Mouse (Mus musculus): ENCODE measurements around the gene Manf. TPM values are rescaled to one million over a fixed set of nuclear protein-coding genes. Genes with fewer than 3 reads are reported as not detected.

Manf gene
- polyA plus RNA-seq, 1 experiment, result 82.2 TPM

DNA sequence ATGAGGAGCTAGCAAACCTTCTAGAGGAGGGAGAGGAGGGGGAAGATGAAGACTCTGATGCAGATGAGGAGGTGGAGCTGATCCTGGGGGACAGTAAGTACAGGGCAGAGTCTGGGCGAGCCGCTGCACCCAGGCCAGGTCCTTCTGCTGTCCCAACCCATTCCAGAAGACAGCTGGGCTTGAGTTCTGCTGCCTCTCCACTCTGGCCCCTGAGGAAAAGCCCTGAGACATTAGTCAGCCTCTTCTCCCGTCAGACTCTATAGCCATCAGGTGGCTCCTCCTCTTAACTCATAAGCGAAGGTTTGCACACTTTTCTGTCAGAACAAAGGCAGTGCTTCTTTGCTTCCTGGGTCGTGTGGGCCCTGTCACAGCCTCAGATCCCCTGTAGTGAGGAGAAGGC, 17.6 kb downstream of the Manf start:
- TF ChIP-seq POLR2A (IDR thresholded peaks at IDR 0.05; ENCODE audit: control insufficient read depth, low read depth, low read length), result no peak
- no peak for TF ChIP-seq CTCF (IDR thresholded peaks at IDR 0.05; ENCODE audit: control insufficient read depth, insufficient read depth, insufficient replicate concordance, low read depth, low read length)
- H3K27me3 ChIP-seq (ENCODE audit: control insufficient read depth, insufficient read depth, low read length), result no peaks in the 10 kb centered on the region

DNA sequence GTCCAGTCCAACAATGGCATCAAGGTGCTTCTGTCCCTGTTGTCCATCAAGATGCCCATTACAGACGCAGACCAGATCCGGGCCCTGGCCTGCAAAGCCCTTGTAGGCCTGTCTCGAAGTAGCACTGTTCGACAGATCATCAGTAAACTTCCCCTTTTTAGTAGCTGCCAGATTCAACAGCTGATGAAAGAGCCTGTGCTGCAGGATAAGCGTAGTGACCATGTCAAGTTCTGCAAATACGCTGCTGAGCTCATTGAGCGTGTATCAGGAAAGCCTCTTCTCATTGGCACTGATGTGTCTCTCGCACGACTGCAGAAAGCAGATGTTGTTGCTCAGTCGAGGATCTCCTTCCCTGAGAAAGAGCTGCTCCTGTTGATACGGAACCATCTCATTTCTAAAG, 33.7 kb downstream of the Manf start:
- H3K4me3 ChIP-seq (ENCODE audit: control insufficient read depth, low read depth, low read length), result no peak overlapping the region
- no peak for TF ChIP-seq POLR2A (IDR thresholded peaks at IDR 0.05; ENCODE audit: control insufficient read depth, low read depth, low read length)
- TF ChIP-seq CTCF (IDR thresholded peaks at IDR 0.05; ENCODE audit: control insufficient read depth, insufficient read depth, insufficient replicate concordance, low read depth, low read length), result no peak
- peaks cover 2% of the 10 kb centered on the region for H3K36me3 ChIP-seq (ENCODE audit: control insufficient read depth, insufficient read depth, low read length)
- no peaks in the 10 kb centered on the region for H3K27me3 ChIP-seq (ENCODE audit: control insufficient read depth, insufficient read depth, low read length)
- no peaks in the 10 kb centered on the region for H3K4me1 ChIP-seq (ENCODE audit: control insufficient read depth, insufficient read depth, low read length)
- no peak overlapping the region for H3K27ac ChIP-seq (ENCODE audit: control insufficient read depth, insufficient read depth, low read depth, low read length)

More for the DNA sequence above, 17.6 kb downstream of the Manf start:
- H3K36me3 ChIP-seq (ENCODE audit: control insufficient read depth, insufficient read depth, low read length), result no peaks in the 10 kb centered on the region
- no peaks in the 10 kb centered on the region for H3K4me1 ChIP-seq (ENCODE audit: control insufficient read depth, insufficient read depth, low read length)
- H3K4me3 ChIP-seq (ENCODE audit: control insufficient read depth, low read depth, low read length), result no peak overlapping the region
- no peak overlapping the region for H3K27ac ChIP-seq (ENCODE audit: control insufficient read depth, insufficient read depth, low read depth, low read length)

DNA sequence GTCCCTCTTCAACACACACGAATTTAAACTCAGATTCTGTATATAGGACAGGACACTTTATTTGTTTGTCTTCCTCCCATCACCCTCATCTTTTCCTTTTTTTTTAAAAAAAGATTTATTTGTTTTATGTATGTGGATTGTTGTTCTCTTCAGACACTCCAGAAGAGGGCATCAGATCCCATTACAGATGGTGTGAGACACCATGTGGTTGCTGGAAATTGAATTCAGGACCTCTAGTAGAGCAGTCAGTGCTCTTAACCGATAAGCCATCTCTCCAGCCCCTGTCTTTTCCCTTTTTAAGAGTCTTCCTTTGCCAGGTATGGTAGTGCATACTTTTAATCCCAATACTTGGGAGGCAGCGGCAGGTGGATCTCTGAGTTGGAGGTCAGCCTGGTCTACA, 35.1 kb downstream of the Manf start:
- no peak for TF ChIP-seq POLR2A (IDR thresholded peaks at IDR 0.05; ENCODE audit: control insufficient read depth, low read depth, low read length)
- no peak for TF ChIP-seq CTCF (IDR thresholded peaks at IDR 0.05; ENCODE audit: control insufficient read depth, insufficient read depth, insufficient replicate concordance, low read depth, low read length)
- Histone ChIP-seq H3K36me3 (ENCODE audit: control insufficient read depth, insufficient read depth, low read length) (peaks cover 2% of the 10 kb centered on the region), H3K27me3 (ENCODE audit: control insufficient read depth, insufficient read depth, low read length) (no peaks in the 10 kb centered on the region), H3K27ac (ENCODE audit: control insufficient read depth, insufficient read depth, low read depth, low read length) (no peak overlapping the region), H3K4me1 (ENCODE audit: control insufficient read depth, insufficient read depth, low read length) (no peaks in the 10 kb centered on the region), H3K4me3 (ENCODE audit: control insufficient read depth, low read depth, low read length) (no peak overlapping the region)

DNA sequence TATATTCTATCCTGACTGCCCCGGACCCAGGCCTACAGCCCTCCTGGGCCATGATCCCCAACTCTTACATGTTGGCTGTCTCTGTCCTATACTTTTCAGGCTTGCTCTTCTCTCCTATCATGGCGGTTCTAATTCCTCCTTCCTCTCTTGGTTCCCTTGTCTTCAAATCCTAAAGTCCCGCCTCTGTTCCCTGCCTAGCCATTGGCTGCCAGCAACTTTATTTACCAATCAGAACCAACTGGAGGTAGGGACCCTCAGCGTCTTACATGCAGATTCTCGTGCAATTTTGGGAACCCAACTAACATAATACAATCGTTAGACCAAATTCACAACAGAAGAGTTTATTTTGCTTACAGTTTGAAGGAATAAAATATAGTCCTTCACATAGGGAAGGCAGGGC, 49.0 kb downstream of the Manf start:
- no peaks in the 10 kb centered on the region; the same call in none of the 2 replicates for H3K36me3 ChIP-seq (ENCODE audit: control insufficient read depth, insufficient read depth, low read length)
- no peak overlapping the region for H3K27ac ChIP-seq (ENCODE audit: control insufficient read depth, insufficient read depth, low read depth, low read length)
- H3K4me1 ChIP-seq (ENCODE audit: control insufficient read depth, insufficient read depth, low read length), result no peaks in the 10 kb centered on the region
- H3K27me3 ChIP-seq (ENCODE audit: control insufficient read depth, insufficient read depth, low read length), result no peaks in the 10 kb centered on the region
- no peak for TF ChIP-seq CTCF (IDR thresholded peaks at IDR 0.05; ENCODE audit: control insufficient read depth, insufficient read depth, insufficient replicate concordance, low read depth, low read length)
- no peak for TF ChIP-seq POLR2A (IDR thresholded peaks at IDR 0.05; ENCODE audit: control insufficient read depth, low read depth, low read length)
- H3K4me3 ChIP-seq (ENCODE audit: control insufficient read depth, low read depth, low read length), result no peak overlapping the region

DNA sequence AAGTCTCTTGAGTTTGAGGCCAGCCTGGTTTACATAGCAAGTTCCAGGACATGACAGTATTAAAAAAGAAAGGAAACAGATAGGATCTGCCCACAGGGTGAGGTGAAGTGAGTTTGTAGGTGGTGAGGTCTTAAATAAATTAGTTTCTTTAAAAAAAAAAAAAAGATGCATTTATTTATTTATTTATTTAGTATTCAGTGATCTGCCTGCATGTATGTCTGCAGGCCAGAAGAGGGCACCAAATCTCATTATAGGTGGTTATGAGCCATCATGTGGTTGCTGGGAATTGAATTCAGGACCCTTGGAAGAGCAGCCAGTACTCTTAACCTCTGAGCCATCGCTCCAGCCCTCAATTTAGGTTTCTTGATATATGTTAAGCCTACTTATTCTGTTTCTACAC, 51.2 kb downstream of the Manf start:
- TF ChIP-seq POLR2A (IDR thresholded peaks at IDR 0.05; ENCODE audit: control insufficient read depth, low read depth, low read length) (no peak), CTCF (IDR thresholded peaks at IDR 0.05; ENCODE audit: control insufficient read depth, insufficient read depth, insufficient replicate concordance, low read depth, low read length) (no peak)
- H3K36me3 ChIP-seq (ENCODE audit: control insufficient read depth, insufficient read depth, low read length), result no peaks in the 10 kb centered on the region; the same call in none of the 2 replicates

DNA sequence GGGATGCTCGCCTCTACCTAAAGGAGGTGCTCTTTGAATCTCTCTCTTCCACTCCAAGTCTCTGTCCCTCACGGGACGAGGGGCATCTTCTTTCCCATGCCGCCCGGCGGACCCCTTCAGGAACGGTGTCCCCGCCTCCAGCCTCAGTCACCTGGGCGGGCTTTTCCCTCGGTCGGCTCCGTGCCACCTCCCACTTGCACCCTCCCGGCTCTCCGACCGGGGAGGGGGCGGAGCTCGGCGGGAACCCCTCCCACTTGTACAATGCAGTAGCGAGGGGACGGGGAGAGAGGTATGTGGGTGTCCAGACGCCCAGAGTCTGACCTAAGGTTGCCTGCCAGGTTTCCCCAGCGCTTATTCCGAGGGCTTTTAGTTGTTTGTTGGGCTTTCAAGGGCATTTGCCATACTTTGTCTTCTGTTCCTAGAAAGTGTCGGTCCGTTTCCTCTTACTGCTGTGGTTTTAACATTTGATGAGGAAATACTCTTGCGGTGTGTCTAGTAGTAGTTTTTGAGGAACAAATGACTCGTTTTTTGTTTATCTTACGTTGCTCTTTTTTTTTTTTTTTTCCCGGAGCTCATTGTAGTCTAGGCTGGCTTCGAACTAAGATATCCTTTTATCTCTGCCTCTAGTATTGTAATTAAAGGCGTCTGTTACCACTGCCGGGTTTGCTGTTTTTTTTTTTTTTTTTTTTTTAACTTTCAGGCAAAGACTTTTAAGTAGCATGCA, 69.2 kb downstream of the Manf start:
- TF ChIP-seq CTCF (IDR thresholded peaks at IDR 0.05; ENCODE audit: control insufficient read depth, insufficient read depth, insufficient replicate concordance, low read depth, low read length), result no peak
- peak; percentile 45 for TF ChIP-seq POLR2A (IDR thresholded peaks at IDR 0.05; ENCODE audit: control insufficient read depth, low read depth, low read length)
- peak overlapping the region; percentile 91 for H3K4me3 ChIP-seq (ENCODE audit: control insufficient read depth, low read depth, low read length)
- no peaks in the 10 kb centered on the region for H3K27me3 ChIP-seq (ENCODE audit: control insufficient read depth, insufficient read depth, low read length)
- no peaks in the 10 kb centered on the region for H3K36me3 ChIP-seq (ENCODE audit: control insufficient read depth, insufficient read depth, low read length)
- no peaks in the 10 kb centered on the region; the same call in 1 of the 2 replicates for H3K4me1 ChIP-seq (ENCODE audit: control insufficient read depth, insufficient read depth, low read length)
- H3K27ac ChIP-seq (ENCODE audit: control insufficient read depth, insufficient read depth, low read depth, low read length), result peak overlapping the region; percentile 91

More for the DNA sequence above, 51.2 kb downstream of the Manf start:
- Histone ChIP-seq H3K27me3 (ENCODE audit: control insufficient read depth, insufficient read depth, low read length) (no peaks in the 10 kb centered on the region), H3K27ac (ENCODE audit: control insufficient read depth, insufficient read depth, low read depth, low read length) (no peak overlapping the region), H3K4me3 (ENCODE audit: control insufficient read depth, low read depth, low read length) (no peak overlapping the region), H3K4me1 (ENCODE audit: control insufficient read depth, insufficient read depth, low read length) (no peaks in the 10 kb centered on the region)

DNA sequence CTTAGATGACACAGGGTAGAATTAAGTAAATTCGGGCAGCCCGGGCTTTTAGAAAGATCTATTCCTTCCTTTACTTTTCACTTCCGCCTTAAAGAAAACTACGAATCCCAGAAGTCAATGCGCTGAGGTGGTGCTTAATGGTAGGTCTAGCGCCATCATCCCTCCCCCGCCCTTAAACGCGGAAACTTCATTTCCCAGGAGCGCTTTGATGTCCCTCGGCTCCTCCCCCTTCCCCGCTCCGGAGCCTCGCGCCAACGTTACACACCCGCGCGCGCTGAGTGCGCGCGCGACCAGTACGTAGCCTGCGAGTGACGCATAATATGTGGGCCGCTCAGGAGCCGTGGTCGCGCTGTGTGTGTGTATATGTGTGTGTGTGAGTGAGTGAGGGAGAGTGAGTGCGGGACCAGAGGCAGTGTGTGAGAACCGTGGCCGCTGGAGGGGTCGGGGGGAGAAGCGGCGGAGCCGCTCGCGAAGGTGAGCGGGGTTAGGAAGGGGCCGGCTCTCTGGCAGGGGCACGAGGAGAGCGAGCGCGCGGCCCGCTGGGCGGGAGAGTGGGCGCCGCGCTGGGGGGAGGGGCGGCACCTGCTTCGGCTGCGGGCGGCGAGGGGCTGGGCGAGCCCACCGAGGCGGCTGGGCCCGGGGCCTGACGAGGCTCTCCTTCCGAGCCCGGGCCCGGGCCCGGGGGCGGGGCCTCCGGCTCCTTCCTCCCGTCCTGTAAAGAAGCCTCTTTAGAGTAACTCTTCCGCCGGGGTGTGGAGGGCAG, 70.0 kb downstream of the Manf start, which contains the start of gene Dcaf1:
Gene Dcaf1 (plus strand): TSS at position 257 of the 763 bp plus-strand sequence.
- Histone ChIP-seq H3K27me3 (ENCODE audit: control insufficient read depth, insufficient read depth, low read length) (no peaks in the 10 kb centered on the region), H3K4me3 (ENCODE audit: control insufficient read depth, low read depth, low read length) (peak within 1 kb of the TSS; percentile 91), H3K27ac (ENCODE audit: control insufficient read depth, insufficient read depth, low read depth, low read length) (peak within 1 kb of the TSS; percentile 91), H3K4me1 (ENCODE audit: control insufficient read depth, insufficient read depth, low read length) (no peaks in the 10 kb centered on the region; the same call in 1 of the 2 replicates), H3K36me3 (ENCODE audit: control insufficient read depth, insufficient read depth, low read length) (no peaks in the 10 kb centered on the region)
- TF ChIP-seq POLR2A (IDR thresholded peaks at IDR 0.05; ENCODE audit: control insufficient read depth, low read depth, low read length) (peak; percentile 84; the same call in 1 of the 2 replicates), CTCF (IDR thresholded peaks at IDR 0.05; ENCODE audit: control insufficient read depth, insufficient read depth, insufficient replicate concordance, low read depth, low read length) (no peak)
